Comparison of ENCODE assay signal across 20 mouse cellular contexts in genomic region chr1:60659041-60659440, GRCm38 (mm10).
"Had no signal": no experiment of that assay in that cellular context is flagged by ENCODE, and none has a peak within 500 bp of the region (broad histone marks: within the 10 kb centered on the region; RNA-seq: fewer than 3 reads in every experiment).

No protein-coding gene starts in this region.

- H3K27ac ChIP-seq: hindbrain, embryonic 10.5 days; hindbrain, embryonic 12.5 days; hindbrain, embryonic 14.5 days; layer of hippocampus, adult 2 months; left cerebral cortex, adult 2 months; limb, embryonic 10.5 days; limb, embryonic 12.5 days; liver, embryonic 14.5 days had no signal

- H3K9me3 ChIP-seq: hindbrain, embryonic 10.5 days; hindbrain, embryonic 12.5 days; limb, embryonic 10.5 days; limb, embryonic 12.5 days had no signal

- H3K36me3 ChIP-seq: hindbrain, embryonic 10.5 days; hindbrain, embryonic 12.5 days; limb, embryonic 10.5 days; limb, embryonic 12.5 days had no signal

- ATAC-seq: hindbrain, embryonic 16.5 days; inflammation-experienced regulatory T-cells, adult 6 months had no signal

- H3K9ac ChIP-seq: hindbrain, embryonic 12.5 days; hindbrain, embryonic 14.5 days; limb, embryonic 12.5 days; liver, embryonic 14.5 days had no signal

- H3K4me3 ChIP-seq: hindbrain, embryonic 10.5 days; hindbrain, embryonic 12.5 days; layer of hippocampus, adult 2 months; left cerebral cortex, adult 2 months; limb, embryonic 10.5 days; limb, embryonic 12.5 days had no signal

- H3K27me3 ChIP-seq: hindbrain, embryonic 12.5 days; limb, embryonic 12.5 days had no signal

- DNase-seq: gastrocnemius, postnatal 14 days; heart, postnatal 10 days; heart, postnatal 4 days; kidney, adult 18-20 months; kidney, adult 8-10 months; kidney, postnatal 10 days; kidney, postnatal 25 days; kidney, postnatal 4 days had no signal

- H3K4me2 ChIP-seq: heart, embryonic 11.5 days; hindbrain, embryonic 12.5 days; hindbrain, embryonic 14.5 days; limb, embryonic 12.5 days; liver, embryonic 11.5 days had no signal

- H3K4me1 ChIP-seq: hindbrain, embryonic 12.5 days; limb, embryonic 10.5 days; limb, embryonic 12.5 days had no signal
